Mouse (Mus musculus) brain, embryonic 18.5 days (tissue): ENCODE measurements at regions not wholly inside any gene's neighbourhood (a gene's known extent, or its start where the extent isn't known, plus 50 kb on each side); places are given as distances from the start of the nearest gene placed in this dataset.

ENCODE experiments used
- DNase-seq: peaks from one replicate; pipeline ENCODE4 v3.0.0-alpha.2; 2012; ENCODE audit warnings: low read depth, low spot score

DNA sequence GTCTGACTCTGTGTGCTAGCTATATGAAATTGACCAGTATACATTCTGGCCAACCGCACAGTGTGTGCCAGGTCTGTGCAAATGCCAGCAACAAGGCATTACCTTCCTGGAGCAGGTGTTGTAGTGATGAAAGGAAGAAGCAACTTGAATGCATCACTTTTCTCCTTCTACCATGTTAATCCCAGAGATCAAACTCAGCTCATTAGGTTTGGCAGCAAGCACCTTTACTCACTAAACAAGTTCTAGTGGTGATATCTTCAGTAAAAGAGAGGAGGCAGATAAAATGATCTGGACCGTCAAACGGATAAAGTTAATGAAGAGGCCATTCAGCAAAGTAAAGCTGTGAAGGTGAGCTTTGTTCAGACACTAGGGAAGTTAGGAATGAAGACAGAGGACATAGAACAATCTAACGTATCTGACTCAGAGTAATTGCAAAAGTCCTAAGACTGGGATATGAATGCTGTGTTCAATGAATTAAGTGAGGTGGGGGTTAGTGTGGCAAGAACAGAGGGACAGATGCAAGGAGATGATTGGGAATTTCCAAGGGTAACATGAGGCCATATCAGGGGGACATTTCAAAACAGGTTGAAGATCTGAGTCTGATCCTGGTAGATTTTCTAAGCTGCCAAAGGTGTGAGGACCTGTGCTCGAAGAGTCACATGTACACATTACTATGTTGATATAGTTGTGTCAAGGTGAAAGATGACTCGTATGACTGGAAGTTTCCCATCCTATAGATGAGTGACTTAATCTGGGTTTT is 1478.4 kb upstream of the Slc10a2 start:
- DNase-seq: no peak

DNA sequence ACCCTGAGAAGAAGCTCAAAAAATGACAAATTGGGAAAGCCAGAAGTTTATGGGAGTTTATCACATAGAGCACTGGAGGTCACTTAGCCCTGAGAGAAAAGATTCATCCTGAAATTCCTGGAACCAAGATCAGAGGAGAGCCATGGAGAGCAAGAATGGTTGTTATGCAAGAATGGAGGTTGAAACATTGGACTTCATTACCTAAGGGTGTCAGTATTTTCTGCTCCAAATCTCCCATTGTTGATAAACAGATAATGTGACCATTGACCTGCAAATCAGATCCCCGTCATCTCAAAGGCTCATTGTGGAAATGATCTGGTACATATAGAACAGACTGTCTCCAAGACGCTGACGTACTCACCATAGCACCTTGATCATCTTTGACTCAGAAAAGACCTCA is 1477.6 kb upstream of the Slc10a2 start:
- DNase-seq: no peak

- no peak for DNase-seq
Measured at GRCm38 (mm10) chr8:6577868-6578634, 1472.9 kb upstream of the Slc10a2 start.

DNA sequence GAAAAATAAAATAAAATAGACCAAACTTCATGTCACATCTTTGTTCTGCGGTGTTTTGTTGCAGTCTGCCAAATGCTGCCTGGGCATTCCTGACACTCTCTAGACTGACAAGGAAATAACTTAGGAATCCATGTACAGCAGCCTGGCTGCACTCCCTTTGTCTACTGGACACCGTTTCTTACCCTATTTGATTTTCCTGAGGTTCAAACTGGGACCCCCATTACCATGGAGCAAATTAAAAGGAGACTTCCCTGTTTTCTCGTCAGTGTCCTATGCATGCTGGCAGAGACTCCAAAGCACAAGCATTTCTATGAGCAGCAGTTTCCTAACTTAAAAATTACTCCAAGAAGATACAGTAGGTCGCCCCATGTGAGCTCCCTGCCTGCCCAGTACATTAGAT is 1470.1 kb upstream of the Slc10a2 start:
- DNase-seq: no peak

DNA sequence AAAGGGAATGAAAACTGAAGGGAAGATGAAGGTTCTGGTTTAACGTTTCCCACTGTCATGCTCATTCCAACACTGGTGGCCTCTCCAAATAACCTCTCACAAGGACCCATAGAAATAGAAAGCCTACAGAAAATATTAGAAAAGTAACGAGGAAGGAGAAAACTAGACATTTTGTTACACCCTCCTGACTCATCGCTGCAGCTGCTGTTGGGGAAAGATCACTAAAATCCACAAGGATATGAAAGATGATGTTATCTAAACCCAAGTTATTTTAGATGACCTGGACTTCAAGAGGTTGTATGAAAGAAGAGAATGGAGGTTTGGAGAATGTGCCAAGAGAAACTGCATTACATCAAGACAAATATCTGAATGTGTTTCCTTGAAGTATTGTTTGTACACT is 1468.3 kb upstream of the Slc10a2 start:
- DNase-seq: no peak

- peak; percentile 36 for DNase-seq
Measured at GRCm38 (mm10) chr8:6572066-6572665, 1467.0 kb upstream of the Slc10a2 start.

- DNase-seq: no peak
Measured at GRCm38 (mm10) chr8:6550965-6551364, 1445.8 kb upstream of the Slc10a2 start.

GRCm38 (mm10) chr8:6527171-6527570 is 1422.0 kb upstream of the Slc10a2 start:
- no peak for DNase-seq

- DNase-seq: no peak
Measured at GRCm38 (mm10) chr8:6515882-6516682, 1410.9 kb upstream of the Slc10a2 start.

DNA sequence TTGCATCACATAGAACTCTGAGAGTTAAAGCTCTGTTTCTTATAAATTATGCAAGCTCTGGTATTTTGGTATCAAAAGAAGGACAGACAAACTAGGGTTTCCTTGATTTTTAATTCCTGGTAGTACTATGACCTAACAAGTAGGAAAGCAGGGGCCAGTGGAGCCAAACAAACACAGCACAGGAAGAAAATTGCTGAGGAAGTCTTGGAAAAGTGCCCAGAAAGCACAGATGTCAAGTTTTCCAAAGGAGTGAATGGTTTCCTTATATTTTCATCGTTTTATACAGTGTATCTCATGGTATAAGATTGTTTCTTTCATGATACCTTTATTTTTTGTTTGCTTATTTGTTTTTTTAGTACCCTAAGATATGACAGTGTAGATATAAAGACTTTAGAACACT is 1387.3 kb upstream of the Slc10a2 start:
- DNase-seq: peak; percentile 34

GRCm38 (mm10) chr8:6481966-6482365 is 1376.8 kb upstream of the Slc10a2 start:
- DNase-seq: no peak

- no peak for DNase-seq
Measured at GRCm38 (mm10) chr8:6471089-6471488, 1365.9 kb upstream of the Slc10a2 start.

DNA sequence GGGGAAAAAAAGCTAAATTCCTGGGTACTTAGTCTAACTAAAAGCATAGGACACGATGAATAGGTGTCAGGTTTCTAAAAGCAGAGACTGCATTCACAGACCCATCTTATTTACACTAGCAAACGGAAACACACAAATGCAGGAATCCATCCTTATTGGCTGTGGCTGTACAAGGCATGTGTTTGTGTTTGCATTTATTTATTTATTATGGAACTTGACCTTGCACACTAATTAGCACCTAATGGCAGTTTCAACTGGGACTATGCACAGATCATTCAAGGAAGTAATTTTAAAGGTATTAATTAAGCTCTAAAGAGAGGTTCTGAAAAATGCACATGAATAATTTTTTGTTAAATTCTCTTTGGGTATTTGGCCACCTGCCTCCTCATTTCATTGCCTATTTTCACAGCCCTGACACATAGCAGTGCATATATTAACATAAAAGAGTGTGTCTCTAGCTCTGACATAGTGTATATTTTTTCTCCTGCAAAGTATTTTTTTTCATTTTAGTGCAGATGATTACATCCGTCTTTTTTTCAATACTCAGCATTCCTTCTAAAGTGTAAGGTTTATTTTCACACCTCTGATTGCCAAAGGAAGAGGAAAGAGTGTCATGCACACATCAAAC is 1351.5 kb upstream of the Slc10a2 start:
- peak; percentile 16 for DNase-seq

GRCm38 (mm10) chr8:6448301-6448700 is 1343.2 kb upstream of the Slc10a2 start:
- DNase-seq: no peak

GRCm38 (mm10) chr8:6439069-6439468 is 1333.9 kb upstream of the Slc10a2 start:
- no peak for DNase-seq
